Mouse (Mus musculus) hematopoietic stem cell, adult 5-6 weeks (primary cell): ENCODE results near the gene Gm6465. TPM values are rescaled to one million over a fixed set of nuclear protein-coding genes. Genes with fewer than 3 reads are reported as not detected.
"Not testable (repeated sequence)": the region's sequence is repeated elsewhere in the genome, so short reads cannot be mapped to it uniquely, and the experiment has no call there.

Experiments
- ATAC-seq, 2 experiments: fragments of 125-278 bp in 1 of 2; replicated peaks in 1 of 2; 2 replicates each; pipeline ENCODE4 v1.8.0; 2016 to 2017; ENCODE audit warnings: inconsistent platforms in 2 of 2, mild to moderate bottlenecking in 2 of 2, moderate number of reproducible peaks in 2 of 2, low read depth in 1 of 2, moderate TSS enrichment in 1 of 2; ENCODE audit not compliant: low FRiP score in 2 of 2, poor library complexity in 2 of 2, severe bottlenecking in 2 of 2, insufficient read depth in 1 of 2, low TSS enrichment in 1 of 2
- total RNA-seq: library from RNA; stranded (forward); fragments of 172-1452, 232-1000 nt; gene quantifications from 2 replicates; pipeline ENCODE4 v1.2.3, GENCODE M21; 2017

Gm6465 gene
- total RNA-seq: not detected in 2 replicates

DNA sequence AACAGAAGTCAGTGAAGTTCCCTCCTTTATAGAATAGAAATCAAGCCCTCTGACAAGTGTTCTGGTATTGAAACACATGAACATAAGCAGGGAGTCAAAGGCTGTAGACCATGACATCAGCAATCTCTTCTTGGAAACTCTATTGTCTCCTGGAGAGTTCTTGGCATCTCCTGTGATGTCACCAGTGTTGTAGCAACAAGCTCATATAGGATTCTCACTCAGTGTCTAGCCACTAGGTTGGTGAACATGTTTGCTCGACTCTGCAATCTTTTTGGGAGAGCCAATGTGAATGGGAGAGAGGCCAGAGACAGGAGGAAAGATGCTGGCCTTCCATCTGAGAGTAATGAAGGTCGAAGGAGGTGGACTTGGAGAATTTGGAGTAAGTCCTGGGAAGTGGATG, at the start of gene Gm6465:
TSS of gene Gm6465 (plus strand) at position 301 of the 400 bp plus-strand sequence.
- not testable (repeated sequence) for ATAC-seq

DNA sequence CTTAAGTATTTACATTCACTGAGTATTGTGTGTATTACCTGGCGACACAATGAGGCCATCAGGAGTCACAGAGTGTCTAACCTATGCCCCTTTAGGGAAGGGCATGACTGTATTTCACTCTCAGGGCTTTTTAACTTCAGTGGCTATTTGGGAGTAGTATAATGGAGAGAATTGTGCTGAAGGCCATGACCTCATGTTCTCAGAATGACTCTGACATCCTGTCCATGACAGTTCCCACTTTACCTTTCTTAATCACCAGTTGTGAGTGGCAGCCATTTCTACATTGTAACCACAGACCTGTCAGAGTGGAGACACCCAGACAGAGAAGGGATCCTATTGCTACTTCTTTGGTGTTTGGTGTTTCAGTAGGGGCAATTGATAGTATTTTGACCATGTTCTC, 485 bp downstream of the Gm6465 start:
- not testable (repeated sequence) for ATAC-seq

DNA sequence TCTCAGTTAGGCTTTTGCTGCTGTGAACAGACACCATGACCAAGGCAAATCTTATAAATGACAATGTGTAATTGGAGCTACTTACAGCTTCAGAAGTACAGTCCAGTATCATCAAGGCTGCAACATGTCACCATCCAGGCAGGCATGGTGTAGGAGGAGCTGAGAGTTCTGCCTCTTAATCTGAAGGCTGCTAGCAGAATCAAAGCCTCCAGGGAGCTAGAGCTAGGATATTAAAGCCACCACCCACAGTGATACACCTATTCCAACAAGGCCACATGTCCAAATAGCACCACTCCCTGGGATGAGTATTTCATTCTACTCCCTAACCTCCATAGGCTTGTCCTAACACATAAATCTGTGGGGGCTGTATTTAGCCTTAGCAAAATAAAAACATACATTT, 12.6 kb downstream of the Gm6465 start:
- not testable (repeated sequence) for ATAC-seq

Other genes starting within 250 kb of the Gm6465 start
- gene Gm8922, start 163.6 kb upstream of the Gm6465 start, total RNA-seq: not detected in 2 replicates
- not detected in 2 replicates for gene Gm8926, start 75.0 kb upstream of the Gm6465 start, total RNA-seq
- gene 4933402N22Rik, start 72.5 kb downstream of the Gm6465 start, total RNA-seq: not detected in 2 replicates